Mouse (Mus musculus): Measurements from ENCODE around the gene Atpaf1. TPM values are rescaled to one million over a fixed set of nuclear protein-coding genes. Genes with fewer than 3 reads are reported as not detected.

The Atpaf1 gene
- total and polyA plus RNA-seq, 3 experiments: 58.4 to 98.1 (median 83.1) TPM

- Histone ChIP-seq H3K79me2 (replicated peaks; ENCODE audit: control insufficient read depth, insufficient read depth, low read length) (no peaks in the 10 kb centered on the region), H3K36me3 (ENCODE audit: control insufficient read depth, insufficient read depth, low read length) (no peaks in the 10 kb centered on the region), H3K27me3 (ENCODE audit: control insufficient read depth, insufficient read depth, low read length) (no peaks in the 10 kb centered on the region), H3K9ac (ENCODE audit: low read depth, low read length) (no peak overlapping the region), H3K4me1 (ENCODE audit: control insufficient read depth, insufficient read depth, low read length) (no peaks in the 10 kb centered on the region; the same call in 1 of the 2 replicates), H3K4me3 (no peak overlapping the region), H3K27ac (no peak overlapping the region)
- intact Hi-C loops (cut with DNase I): loop anchor here (1.0 to 10.0 kb wide), 4 partner anchors 13 to 215 kb away; partner anchors contain the start of genes Cyp4b1, Efcab14 and Nsun4
- no peak for TF ChIP-seq POLR2A (IDR thresholded peaks at IDR 0.05; ENCODE audit: insufficient read depth, low read depth, low read length)
- no peak for TF ChIP-seq CTCF (IDR thresholded peaks at IDR 0.05)
- TF ChIP-seq EP300 (IDR thresholded peaks at IDR 0.05; ENCODE audit: insufficient read depth, low read depth, low read length): no peak
- DNase-seq: no peak
- WGBS: 46% methylated on average over 4 of the region's 4 CpGs
Observed at GRCm38 (mm10) chr4:115839956-115840355, 55.3 kb downstream of the Atpaf1 start.

- intact Hi-C loops (cut with DNase I): loop anchor here (10.0 kb wide), 1 partner anchor 196 kb away; the partner anchor contains the start of gene Cyp4b1
- Histone ChIP-seq H3K79me2 (replicated peaks; ENCODE audit: control insufficient read depth, insufficient read depth, low read length) (no peaks in the 10 kb centered on the region), H3K27ac (no peak overlapping the region), H3K27me3 (ENCODE audit: control insufficient read depth, insufficient read depth, low read length) (no peaks in the 10 kb centered on the region), H3K4me1 (ENCODE audit: control insufficient read depth, insufficient read depth, low read length) (no peaks in the 10 kb centered on the region; the same call in 1 of the 2 replicates), H3K9ac (ENCODE audit: low read depth, low read length) (no peak overlapping the region), H3K36me3 (ENCODE audit: control insufficient read depth, insufficient read depth, low read length) (no peaks in the 10 kb centered on the region), H3K4me3 (no peak overlapping the region)
- no peak for TF ChIP-seq POLR2A (IDR thresholded peaks at IDR 0.05; ENCODE audit: insufficient read depth, low read depth, low read length)
- DNase-seq: no peak
- 85% methylated on average over 4 of the region's 4 CpGs for WGBS
Observed at GRCm38 (mm10) chr4:115840842-115841241, 56.2 kb downstream of the Atpaf1 start.

GRCm38 (mm10) chr4:115846656-115847055 is 62.0 kb downstream of the Atpaf1 start:
- no peaks in the 10 kb centered on the region for H3K27me3 ChIP-seq (ENCODE audit: control insufficient read depth, insufficient read depth, low read length)
- H3K4me1 ChIP-seq (ENCODE audit: control insufficient read depth, insufficient read depth, low read length): peaks cover 14% of the 10 kb centered on the region
- WGBS: 27% methylated on average over 2 of the region's 2 CpGs
- TF ChIP-seq CTCF (IDR thresholded peaks at IDR 0.05) (no peak), EP300 (IDR thresholded peaks at IDR 0.05; ENCODE audit: insufficient read depth, low read depth, low read length) (no peak), POLR2A (IDR thresholded peaks at IDR 0.05; ENCODE audit: insufficient read depth, low read depth, low read length) (no peak)
- no peak for DNase-seq
- H3K27ac ChIP-seq: peak overlapping the region; percentile 12; the same call in 1 of the 2 replicates
- H3K79me2 ChIP-seq (replicated peaks; ENCODE audit: control insufficient read depth, insufficient read depth, low read length): no peaks in the 10 kb centered on the region
- intact Hi-C loops (cut with DNase I): loop anchor here (10.0 kb wide), 1 partner anchor 202 kb away; the partner anchor contains the start of gene Cyp4b1
- peaks cover 22% of the 10 kb centered on the region for H3K36me3 ChIP-seq (ENCODE audit: control insufficient read depth, insufficient read depth, low read length)
- no peak overlapping the region for H3K4me3 ChIP-seq
- H3K9ac ChIP-seq (ENCODE audit: low read depth, low read length): no peak overlapping the region

- intact Hi-C loops (cut with DNase I): loop anchor here (10.0 kb wide), 1 partner anchor 203 kb away; the partner anchor contains the start of gene Cyp4b1
- H3K4me3 ChIP-seq: no peak overlapping the region
- H3K27ac ChIP-seq: peak overlapping the region; percentile 21
Observed at GRCm38 (mm10) chr4:115847377-115847776, 62.8 kb downstream of the Atpaf1 start.

GRCm38 (mm10) chr4:115848083-115848482 is 63.5 kb downstream of the Atpaf1 start:
- H3K9ac ChIP-seq (ENCODE audit: low read depth, low read length): no peak overlapping the region
- TF ChIP-seq EP300 (IDR thresholded peaks at IDR 0.05; ENCODE audit: insufficient read depth, low read depth, low read length) (no peak), CTCF (IDR thresholded peaks at IDR 0.05) (no peak), POLR2A (IDR thresholded peaks at IDR 0.05; ENCODE audit: insufficient read depth, low read depth, low read length) (no peak)
- intact Hi-C loops (cut with DNase I): loop anchor here (10.0 kb wide), 1 partner anchor 203 kb away; the partner anchor contains the start of gene Cyp4b1
- H3K79me2 ChIP-seq (replicated peaks; ENCODE audit: control insufficient read depth, insufficient read depth, low read length): no peaks in the 10 kb centered on the region
- H3K4me1 ChIP-seq (ENCODE audit: control insufficient read depth, insufficient read depth, low read length): peaks cover 15% of the 10 kb centered on the region
- no peak for DNase-seq
- no peaks in the 10 kb centered on the region for H3K27me3 ChIP-seq (ENCODE audit: control insufficient read depth, insufficient read depth, low read length)
- H3K36me3 ChIP-seq (ENCODE audit: control insufficient read depth, insufficient read depth, low read length): peaks cover 22% of the 10 kb centered on the region
- WGBS: 74% methylated on average over 1 of the region's 1 CpGs
- no peak overlapping the region for H3K27ac ChIP-seq
- H3K4me3 ChIP-seq: no peak overlapping the region

More at GRCm38 (mm10) chr4:115847377-115847776, 62.8 kb downstream of the Atpaf1 start:
- Histone ChIP-seq H3K27me3 (ENCODE audit: control insufficient read depth, insufficient read depth, low read length) (no peaks in the 10 kb centered on the region), H3K36me3 (ENCODE audit: control insufficient read depth, insufficient read depth, low read length) (peaks cover 22% of the 10 kb centered on the region), H3K4me1 (ENCODE audit: control insufficient read depth, insufficient read depth, low read length) (peaks cover 15% of the 10 kb centered on the region), H3K9ac (ENCODE audit: low read depth, low read length) (no peak overlapping the region), H3K79me2 (replicated peaks; ENCODE audit: control insufficient read depth, insufficient read depth, low read length) (no peaks in the 10 kb centered on the region)
- TF ChIP-seq CTCF (IDR thresholded peaks at IDR 0.05): 0 out of 2 replicates have a peak, but pooled peaks have one; percentile 14
- no peak for TF ChIP-seq EP300 (IDR thresholded peaks at IDR 0.05; ENCODE audit: insufficient read depth, low read depth, low read length)
- TF ChIP-seq POLR2A (IDR thresholded peaks at IDR 0.05; ENCODE audit: insufficient read depth, low read depth, low read length): no peak
- WGBS: 23% methylated on average over 5 of the region's 5 CpGs
- no peak for DNase-seq

- WGBS: 53% methylated on average over 8 of the region's 8 CpGs
- Histone ChIP-seq H3K79me2 (replicated peaks; ENCODE audit: control insufficient read depth, insufficient read depth, low read length) (no peaks in the 10 kb centered on the region), H3K27me3 (ENCODE audit: control insufficient read depth, insufficient read depth, low read length) (no peaks in the 10 kb centered on the region), H3K36me3 (ENCODE audit: control insufficient read depth, insufficient read depth, low read length) (peaks cover 22% of the 10 kb centered on the region), H3K4me1 (ENCODE audit: control insufficient read depth, insufficient read depth, low read length) (peaks cover 15% of the 10 kb centered on the region), H3K9ac (ENCODE audit: low read depth, low read length) (no peak overlapping the region), H3K27ac (no peak overlapping the region), H3K4me3 (no peak overlapping the region)
- DNase-seq: no peak
- intact Hi-C loops (cut with DNase I): loop anchor here (10.0 kb wide), 1 partner anchor 204 kb away; the partner anchor contains the start of gene Cyp4b1
- TF ChIP-seq CTCF (IDR thresholded peaks at IDR 0.05) (no peak), EP300 (IDR thresholded peaks at IDR 0.05; ENCODE audit: insufficient read depth, low read depth, low read length) (no peak)
Observed at GRCm38 (mm10) chr4:115848990-115849677, 64.5 kb downstream of the Atpaf1 start.
